Mouse (Mus musculus): ENCODE data around the gene Far2.
A peak's percentile ranks its signal among the peaks of the same experiment; 100 is the strongest.

DNA sequence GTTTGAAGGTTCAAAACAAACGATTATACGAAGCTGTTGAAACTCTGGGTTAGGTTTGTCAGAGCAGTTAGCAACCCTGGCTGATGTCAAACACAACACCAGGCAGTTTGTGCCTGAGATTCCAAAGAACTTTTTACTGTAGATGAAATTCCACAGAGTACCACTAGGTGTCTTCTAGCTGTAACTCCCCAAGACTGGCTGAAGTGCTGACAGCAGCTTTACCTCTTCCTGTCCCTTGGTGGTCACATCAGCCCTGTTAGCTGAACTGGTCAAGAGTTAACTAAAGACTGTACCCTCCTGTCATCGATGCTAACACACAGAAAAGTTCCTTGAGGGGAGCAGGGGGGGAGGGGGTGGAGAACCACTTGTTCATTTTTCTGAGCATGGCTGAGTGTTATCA, 46.0 kb upstream of the Far2 start:
- TF ChIP-seq TAL1 (conservative IDR thresholded peaks at IDR 0.05; ENCODE audit: low read depth, low read length) (no peak), CTCF (IDR thresholded peaks at IDR 0.05; ENCODE audit: low read depth, low read length) (peak; percentile 21; the same call in 1 of the 2 replicates)

Data from G1E (cell line).